Mouse (Mus musculus): ENCODE data around the gene Capzb.

DNA sequence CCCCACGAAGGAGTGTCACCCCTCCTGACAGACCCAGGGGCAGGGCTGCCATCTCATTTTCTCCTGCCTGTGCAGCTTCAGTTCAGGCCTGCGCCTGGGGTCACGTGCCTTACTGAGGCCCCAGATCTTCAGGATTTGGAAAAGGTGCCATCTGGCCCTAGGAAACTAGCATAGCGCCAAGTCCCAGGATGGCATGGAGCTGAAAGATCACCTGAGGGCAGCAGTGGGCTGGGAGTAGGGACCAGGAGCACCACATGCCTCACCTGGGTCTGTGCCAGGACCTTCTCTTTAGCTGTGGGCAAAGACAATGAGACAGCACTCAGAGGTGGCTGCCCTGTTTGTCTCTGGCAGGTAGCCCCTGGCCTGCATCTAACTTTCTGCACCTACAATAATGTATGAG is 104.9 kb downstream of the Capzb start:
- TF ChIP-seq GATA1 (IDR thresholded peaks at IDR 0.05; ENCODE audit: borderline replicate concordance, low read length) (no peak), FLI1 (IDR thresholded peaks at IDR 0.05; ENCODE audit: low read length) (no peak)
